Mouse (Mus musculus) right cerebral cortex, postnatal 36 days (tissue): ENCODE data around the gene Kcp.

Source experiments
- DNase-seq, 2 experiments: peaks; one replicate each; pipeline ENCODE4 v3.0.0; 2022; ENCODE audit warnings: low spot score in 2 of 2, mixed read lengths in 1 of 2

The Kcp gene

DNA sequence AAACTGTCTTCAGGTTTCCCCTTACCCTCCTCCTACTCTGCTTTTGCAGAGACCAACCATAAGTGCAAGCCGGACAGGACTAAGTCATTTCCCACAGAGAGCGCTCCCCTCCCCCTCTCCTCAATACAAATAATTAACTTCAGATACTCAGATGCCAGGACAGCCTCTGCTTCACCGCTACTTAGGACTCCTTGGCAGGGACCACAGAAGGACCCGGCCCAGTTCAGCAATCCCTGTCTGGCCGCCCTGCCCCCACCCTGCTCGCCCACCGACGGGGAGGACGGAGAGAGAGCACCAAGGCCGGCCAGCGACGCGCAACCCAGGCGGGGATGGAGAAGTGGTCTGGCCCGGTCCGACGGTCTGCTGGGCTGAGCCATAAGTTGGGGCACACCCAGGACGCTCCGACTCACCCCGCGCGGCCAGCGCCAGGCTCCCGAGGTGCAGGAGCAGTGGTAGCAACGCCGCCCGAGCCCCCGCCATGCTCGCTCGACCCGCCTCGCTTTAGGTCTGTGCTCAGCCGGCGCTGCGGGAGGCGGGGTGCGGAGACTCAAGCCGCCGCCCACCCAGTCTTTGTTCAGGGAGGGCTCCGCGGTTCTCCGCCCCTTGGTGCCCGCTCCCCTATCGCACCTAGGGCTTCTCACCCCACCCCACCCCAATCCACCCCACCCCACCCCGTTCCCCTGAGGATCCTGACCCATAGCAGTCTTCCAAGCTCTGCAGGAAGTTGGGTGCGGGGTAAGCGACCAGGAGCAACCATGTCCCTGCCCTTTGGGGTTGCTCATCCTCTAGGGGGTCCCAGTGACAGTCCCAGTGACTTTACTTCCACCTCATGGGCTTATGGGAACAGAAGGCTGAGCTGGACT lies at the start of gene Kcp:
TSS of gene Kcp (minus strand) at position 506 of the 863 bp plus-strand sequence.
- no peak for DNase-seq

DNA sequence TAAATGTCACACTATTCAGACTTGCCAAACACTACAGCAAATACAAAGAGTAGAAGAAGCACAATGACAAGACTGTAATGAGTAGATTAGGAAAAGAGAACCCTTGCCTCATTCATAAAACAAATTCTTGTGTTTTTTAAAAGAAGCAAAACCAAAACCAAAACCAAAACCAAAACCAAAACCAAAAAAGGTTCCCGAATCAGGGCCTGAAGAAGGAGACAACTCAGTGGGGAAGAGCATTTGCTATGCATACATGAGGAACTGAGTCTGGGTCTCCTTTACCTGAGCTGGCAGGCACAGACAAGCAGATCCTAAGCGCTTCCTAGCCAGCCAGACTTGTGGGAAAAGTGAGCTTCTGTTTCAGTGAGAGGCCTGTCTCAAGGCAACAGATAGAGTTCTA lies 49.4 kb upstream of the Kcp start:
- DNase-seq = no peak

DNA sequence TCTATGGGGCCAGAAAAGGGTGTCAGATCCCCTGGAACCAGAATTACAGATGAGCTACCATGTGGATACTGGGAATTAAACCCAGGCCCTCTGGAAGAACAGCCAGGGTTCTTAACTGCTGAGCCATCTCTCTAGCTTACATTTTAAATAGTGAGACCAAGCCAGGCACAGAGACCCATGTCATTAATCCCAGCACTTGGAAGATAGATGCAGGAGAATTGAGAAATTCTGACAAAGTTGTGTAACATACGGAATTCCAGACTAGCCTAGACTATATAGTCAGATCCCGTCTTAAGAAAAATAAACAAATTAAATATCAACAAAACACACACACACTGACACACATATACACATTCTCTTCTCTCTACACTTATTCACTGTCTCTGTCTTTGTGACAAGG lies 44.8 kb upstream of the Kcp start:
- no peak for DNase-seq

DNA sequence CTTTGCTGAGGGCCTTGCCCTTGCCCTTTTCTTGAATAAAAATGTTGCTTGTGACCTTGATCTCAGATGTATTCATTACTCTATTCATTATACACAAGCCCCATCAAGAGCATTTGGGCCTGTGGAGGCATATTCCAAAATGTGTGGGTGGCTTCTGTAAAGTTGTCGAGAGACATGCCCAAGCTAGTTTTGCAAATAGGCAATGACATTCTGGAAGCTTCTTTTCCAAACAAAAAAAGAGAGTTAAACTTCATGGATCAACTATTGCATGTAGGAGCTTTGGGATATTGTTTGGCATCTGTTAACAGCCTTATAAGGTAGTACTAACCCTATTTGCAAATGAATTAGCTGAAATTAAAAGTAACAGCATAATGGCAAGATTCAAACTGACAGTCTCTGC lies 40.3 kb upstream of the Kcp start:
- DNase-seq = no peak

DNA sequence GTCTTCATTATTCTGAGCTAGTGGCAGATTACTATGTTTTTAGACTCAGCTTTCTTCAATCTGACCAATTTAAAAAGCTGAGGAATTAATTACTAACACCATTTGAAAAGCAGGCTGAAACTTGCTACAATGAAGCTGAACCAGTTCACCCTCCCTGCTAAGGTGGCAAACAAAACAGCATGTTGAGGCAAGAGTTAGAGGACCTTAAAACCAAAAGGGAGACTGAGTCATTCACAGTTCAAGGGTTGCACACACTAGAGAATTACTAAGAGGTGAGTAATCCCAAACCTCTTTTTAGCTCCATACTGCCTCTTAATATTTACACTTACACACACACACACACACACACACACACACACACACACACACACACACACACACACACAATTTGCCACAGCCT lies 39.8 kb upstream of the Kcp start:
- DNase-seq = no peak

DNA sequence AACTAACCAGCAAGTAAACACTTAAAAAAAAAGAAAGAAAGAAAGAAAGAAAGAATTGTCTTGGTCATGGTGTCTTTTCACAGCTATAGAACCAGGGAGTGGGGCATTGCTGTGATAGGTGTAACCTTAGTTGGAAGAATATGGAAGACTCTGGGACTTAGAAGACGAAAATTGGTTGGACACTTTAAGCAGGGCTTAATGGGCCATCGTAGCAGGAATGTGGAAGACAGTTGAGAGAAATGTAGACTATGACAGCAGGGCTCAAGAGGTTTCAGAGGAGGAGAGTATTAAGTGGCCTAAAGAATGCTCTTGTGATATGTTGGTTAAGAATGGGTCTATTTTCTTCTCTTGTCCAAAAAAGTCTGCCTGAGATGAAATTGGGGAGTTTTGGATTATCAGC lies 37.9 kb upstream of the Kcp start:
- DNase-seq = no peak

DNA sequence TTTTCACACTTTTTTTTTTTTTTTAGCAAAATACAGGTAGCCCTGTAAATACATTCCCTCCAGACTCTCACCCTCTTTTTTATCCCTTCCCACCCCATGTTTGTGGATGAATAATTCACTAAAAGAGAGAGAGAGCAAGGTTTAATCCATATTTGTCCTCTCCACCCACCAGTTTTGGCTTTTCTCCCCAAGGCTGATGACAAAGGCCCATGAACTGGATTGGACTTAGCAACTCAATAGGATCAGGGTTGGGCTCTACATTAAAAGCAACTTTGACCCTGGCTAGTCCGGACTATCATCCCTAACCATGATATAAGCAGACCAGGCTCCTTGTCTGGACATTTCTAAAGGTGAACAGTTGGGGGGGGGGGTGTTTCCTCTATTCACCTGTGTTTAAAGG lies 33.2 kb upstream of the Kcp start:
- no peak for DNase-seq

DNA sequence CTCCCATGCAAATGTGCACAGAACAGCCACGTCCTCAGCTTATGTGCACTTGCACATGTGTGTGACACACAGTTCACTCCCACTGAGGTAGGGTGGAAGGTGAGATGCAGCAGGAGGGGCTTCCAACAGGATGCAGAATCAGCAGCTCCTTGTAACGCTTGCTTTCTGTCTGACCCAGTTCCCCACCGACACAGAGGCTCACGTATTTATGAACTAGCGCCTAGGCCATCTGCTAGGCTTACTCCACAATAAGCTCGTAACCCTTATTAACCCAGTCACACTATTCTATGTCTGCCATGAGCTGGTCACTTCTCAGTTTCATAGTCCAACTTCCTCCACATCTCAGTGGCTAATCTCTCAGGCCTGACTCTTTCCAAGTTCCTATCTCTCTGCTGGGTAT lies 32.5 kb upstream of the Kcp start:
- DNase-seq = no peak

DNA sequence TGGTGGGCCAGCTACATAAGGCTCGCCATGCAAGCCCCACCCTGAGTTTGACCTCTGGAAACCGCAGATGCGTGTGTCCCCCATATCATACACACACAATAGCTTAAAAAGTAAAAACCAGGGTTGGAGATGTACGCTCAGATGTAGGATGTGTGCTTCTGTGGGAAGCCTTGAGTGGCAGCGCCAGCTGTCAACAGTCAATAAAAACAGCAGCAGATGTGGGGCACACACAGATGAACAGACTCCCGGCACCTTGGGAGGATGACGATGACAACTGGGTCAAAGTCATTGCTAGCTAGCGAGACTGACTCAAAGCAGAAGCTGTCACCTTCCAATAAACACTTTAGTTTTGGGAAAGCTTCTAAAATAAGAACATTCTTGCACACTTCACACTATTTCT lies 31.8 kb upstream of the Kcp start:
- DNase-seq = no peak

DNA sequence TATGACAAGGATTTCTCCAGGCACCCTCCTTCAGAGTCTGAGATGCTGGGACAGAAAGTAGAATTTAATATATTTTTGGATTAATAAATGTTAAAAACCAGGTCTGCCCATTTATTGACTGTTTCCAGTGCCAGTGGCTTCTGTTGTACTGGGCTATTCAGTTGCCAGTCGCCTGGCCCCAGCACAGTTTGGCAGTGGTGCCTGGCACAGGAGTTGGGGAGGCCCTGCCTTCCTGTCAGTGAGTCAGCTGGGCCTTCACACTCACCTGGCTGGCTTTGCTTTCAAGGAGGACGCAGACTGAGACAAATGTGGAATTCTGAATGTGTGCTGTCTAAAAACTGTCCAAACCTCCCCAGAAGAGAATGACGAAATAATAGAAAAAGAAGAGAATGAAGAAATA lies 29.5 kb upstream of the Kcp start:
- no peak for DNase-seq

DNA sequence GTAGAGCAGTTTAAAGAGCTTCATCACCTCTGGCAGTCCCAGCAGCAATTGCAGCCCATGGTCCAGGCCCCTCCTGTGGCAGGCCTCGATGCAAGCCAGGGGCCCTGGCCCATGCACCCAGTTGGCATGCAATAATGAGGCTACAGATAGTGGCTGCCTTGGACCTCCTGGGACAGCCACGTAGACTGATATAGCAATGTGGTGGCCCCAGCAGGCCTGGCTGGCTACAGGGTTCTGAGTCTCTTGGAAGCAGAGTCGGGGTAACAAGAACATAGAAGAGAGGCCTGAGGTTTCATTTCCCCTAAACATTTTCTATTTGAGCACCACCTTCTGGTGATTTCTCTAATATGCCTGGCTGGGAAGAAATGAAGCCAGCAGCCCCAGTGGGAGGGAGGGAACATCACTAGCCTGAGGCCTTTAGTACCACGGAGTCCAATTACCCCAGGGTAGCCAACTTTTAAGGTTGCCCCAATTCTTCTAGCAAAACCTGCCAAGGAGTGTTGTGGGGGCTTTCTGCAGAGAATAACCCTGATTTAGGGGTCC lies 29.0 kb upstream of the Kcp start:
- no peak for DNase-seq

DNA sequence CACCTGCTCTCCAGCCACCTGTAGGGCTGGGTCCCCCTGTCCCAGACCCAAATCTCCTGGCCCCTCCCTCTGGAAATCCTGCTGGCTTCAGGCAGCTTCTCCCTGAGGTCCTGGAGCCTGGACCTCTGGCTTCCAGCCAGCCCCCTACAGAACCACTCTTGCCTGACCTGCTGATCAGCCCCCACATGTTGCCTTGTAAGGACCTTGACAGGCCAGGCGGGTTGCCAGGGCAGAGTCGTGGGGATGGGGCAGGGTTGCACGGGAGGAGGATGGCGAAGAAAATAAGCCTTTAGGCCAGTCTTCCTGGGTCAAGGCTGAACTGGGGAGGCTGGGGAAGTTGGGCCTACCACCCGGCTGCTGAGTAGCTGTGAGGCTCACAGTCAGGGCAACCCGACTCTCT lies 27.6 kb upstream of the Kcp start:
- no peak for DNase-seq

DNA sequence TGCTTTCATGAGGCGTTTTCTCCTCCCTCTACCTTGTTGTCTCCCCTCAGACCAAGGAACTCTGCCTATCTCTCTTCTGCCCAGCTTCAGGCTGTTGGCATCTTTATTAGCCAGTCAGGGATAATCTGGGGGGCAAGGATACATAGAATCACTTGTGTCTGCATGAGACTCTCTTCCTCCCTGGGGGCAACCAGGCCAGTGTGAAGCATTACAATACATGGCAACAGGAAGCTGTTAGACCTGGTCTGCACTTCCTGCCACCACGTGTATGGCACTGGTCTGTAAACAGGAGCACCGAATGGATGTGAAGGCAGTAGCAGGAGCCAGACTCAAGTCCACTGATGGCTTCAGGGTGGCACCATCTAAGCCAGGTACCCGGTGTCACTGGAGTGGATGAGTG lies 22.3 kb upstream of the Kcp start:
- DNase-seq = no peak

DNA sequence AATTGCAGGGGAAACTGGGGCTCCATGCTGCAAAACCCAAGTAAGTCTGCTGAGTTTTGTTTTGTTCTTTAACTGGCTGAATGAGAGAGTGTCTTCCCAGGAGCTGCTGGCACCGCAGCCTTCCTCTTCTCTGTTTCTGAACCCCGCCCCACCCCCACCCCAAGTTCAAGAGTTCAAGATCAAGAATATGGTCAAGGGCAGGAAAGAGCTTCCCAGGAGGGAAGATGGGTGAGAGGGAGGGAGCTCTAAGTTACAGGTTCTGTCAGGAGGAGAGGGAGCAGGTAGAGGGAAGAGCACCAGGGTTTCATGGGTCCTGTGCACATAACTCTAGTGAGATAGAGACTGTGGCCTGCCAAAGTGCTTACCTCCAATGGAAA lies 21.7 kb upstream of the Kcp start:
- no peak for DNase-seq

DNA sequence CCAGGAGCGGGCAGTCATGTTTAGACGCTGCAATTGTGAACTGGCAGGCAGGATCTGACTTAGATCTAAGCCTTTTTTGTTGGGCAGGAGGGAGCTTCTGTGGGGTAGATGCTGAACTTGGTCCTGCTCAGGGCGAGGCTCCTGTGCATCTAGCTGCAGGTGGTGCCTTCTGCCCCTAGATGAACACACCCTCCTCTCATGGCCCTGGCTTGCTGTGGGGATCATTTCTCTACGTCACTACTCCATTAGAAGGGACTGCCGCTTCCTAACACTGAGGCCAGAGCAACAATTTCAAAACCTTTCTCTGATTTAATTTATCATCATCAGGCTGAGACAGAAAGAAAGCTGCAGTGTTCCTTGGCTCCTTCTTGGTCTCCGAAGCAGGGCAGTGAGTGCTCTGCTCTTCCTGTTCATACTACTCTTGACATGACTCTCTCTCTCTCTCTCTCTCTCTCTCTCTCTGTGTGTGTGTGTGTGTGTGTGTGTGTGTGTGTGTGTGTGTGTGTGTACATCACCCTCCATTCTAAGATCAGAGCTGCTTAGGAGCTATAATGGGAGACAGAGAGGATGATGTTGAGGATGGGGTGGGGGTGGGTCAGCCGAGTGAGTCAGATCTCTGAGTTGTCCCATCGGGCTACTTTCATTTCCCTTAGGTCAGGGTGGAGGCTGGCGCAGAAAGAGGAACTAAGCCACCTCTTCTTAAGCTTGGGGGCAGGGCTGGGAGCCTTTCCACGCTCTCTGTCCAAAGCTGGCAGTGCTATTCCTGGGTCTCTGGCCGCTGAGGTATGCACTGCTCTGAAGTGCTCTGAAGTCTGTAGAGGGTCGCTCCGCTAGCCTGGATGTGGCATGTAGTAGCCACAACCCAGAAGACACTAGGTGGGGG lies 21.1 kb upstream of the Kcp start:
- no peak for DNase-seq

DNA sequence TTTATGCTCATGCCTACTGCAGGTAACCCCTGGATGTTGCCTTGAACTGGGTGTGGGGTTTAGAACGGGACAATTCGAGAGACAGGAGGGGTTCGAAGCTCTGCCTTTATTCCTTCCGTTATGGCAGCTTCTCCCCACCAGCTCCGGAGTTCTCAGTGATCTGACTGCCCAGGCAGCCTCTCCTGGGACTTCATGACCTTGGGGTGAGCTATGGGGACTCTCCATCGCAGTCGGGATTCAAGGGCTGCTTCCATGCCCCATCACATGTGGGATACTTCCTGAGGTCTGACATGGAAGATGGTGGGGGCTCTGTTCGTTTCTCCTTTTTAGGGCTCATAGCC lies 20.4 kb upstream of the Kcp start:
- no peak for DNase-seq

DNA sequence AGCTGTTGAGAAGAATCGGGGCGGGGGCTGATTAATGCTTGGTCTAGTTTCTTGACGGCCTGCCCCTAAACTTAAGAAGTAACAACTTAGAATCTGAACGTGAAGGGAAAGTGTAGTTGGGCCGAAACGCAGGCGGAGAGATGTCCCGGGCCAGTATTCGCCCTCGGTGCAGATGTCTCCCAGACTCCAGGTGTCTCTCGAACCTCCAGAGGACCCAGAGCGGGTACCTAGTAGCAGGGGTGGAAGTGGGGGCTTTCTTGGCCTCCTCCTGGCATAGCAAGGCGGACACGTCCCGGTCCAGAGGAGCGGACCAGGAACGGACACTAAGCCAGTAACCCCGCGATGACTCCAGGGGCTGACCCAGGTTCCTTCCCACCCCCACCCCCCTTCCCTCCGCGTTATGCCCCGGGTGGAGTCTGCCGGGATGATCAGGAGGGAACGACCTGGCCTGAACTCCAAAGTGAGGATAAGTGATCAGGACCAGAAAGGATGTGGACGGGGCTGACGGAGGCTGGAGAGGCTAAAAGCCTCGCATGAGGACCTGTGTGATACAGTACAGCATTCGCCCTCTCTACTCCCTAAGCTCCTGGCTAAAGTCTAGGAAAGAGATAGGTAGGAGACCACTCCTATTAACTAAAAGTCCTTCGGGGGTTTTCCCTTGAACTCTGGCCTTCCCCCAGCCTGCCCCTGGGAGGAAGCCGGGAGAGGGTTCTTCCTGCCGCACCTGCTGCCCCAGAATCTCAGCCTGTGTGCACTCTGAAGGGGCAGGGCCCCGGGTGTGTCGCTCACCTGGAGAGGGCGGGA lies 19.8 kb upstream of the Kcp start:
- no peak for DNase-seq

DNA sequence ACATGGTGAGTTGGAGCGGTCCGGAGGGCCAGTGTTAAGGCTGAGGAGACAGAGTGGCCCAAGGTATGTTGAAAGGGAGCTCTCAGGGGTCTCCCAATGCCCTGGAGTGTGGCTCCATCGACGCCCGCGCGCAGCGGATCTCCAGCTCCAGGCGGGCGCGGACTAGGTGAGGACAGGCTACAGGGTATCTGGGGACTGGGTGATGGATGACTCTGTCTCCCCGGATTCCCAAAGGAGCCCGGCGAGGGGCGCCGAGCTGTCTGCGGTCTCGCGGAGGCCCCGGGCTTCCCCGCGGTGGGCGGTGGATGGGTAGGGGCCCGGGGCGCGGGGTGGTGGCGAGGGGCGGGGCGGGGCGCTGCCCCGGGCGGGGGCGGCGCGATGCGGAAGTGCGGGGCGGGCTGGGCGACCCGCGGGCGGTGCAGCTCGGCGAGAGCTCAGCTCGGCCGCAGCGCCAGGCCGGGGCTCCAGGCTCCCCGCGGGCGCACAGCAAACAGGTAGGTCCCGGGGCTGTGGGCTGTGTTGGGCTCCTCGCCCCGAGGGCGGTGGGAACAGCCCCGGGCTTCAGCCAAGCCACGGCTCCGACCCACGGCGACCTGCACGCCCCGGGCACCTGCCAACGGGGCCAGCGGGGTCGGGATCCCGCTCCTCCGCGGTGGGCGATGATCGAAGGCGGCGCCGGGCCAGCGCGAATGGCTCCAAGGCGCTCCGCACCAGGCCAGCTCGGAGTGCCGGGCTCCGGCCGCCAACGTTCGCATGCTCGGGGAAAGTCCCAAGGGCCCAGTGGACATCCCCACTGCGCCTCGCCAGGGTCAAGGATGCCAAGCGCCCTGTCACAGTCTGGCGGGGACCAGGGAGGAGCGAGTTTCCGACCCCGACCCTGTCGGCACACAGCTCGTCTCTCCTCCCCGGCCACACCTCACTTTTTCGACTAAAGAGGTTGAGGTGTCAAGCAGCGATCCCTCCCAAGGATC lies 18.8 kb upstream of the Kcp start, which contains the start of gene Irf5:
TSS of gene Irf5 (plus strand) at position 345 of the 971 bp plus-strand sequence.
- DNase-seq = no peak

DNA sequence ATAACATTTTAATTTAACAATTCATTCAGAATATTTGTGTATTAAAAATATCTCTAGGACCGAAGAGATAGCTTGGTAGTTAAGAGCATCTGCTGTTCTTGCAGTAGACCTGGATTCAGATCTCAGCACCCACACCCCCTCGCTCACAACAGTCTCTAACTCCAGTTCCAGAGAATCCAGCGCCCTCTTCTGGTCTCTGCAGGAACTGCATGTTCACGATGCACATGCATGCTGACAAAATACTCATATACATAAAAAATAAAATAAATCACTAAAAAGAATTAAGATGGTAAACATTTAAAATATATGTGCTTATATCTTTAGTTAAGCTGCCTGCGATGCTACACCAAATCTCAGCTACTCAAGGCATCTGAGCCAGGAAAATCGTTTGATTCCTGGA lies 17.5 kb upstream of the Kcp start:
- no peak for DNase-seq

DNA sequence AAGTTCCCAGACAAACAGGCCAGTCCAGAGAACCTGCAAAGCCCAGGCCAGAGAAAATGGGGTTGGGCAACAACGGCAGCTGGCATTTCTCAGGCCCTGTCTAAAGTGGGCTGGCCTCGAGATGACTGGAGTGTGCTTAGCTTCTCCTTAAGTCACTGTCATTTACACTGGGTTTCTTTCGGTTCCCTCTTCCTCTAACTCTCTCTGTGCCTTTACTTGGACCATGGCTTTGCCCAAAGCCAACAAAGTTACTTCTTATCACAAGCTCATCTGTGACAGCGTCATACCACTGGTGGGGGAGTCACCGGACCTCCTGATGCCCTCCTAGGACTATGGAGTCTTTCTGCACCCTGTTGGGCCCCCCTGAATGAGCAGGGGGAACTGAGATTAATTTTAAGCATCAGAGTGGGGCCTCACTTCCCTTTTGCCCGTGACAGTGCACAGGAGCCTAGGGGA lies 16.3 kb upstream of the Kcp start:
- DNase-seq = no peak
